Mouse (Mus musculus): Measurements from ENCODE around the gene Elovl6.

DNA sequence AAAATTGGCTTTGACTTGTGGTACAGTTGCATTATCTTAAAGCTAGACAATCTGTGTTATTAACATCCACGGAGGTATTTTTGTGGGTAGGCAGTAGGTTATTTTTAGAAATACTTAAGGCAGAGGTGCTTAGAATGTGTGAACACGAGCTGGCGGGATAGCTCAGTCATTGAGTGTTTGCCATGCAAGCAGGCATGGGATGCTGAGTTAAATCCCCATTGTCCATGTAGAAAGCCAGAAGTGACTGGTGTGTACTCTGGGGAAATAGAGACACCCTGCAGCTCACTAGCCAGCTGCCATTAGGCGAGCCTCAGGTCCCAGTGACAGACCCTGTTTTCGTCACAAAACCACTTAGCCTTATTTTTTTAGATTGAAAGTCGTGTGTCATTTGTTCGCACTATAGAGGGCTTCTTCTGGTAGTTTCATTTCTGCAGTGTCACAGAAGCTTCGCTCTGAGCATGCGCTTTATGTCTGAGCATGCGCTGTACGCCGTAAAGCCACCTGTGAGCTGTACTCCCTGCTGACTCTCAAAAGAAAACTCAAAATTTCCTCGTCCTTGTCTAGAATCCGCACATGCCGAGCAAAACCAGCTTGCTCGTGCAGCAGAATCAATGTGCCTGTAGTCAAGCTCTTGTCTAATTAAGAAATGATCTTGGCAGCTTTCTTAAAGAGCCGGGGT lies 58.5 kb downstream of the Elovl6 start:
- TF ChIP-seq CTCF (IDR thresholded peaks at IDR 0.05; ENCODE audit: low read depth, low read length) (no peak), POLR2A (IDR thresholded peaks at IDR 0.05; ENCODE audit: borderline replicate concordance, low read depth, low read length) (no peak)
